Mouse (Mus musculus) limb, embryonic 10.5 days (tissue): Measurements from ENCODE around the gene Syap1. TPM values are rescaled to one million over a fixed set of nuclear protein-coding genes. Genes with fewer than 3 reads are reported as not detected.

Experiments used
- DNase-seq: peaks from one replicate; pipeline ENCODE4 v3.0.0-alpha.2; 2017; ENCODE audit warnings: low spot score
- H3K27ac ChIP-seq: fragments of 300-500 bp; sonication (generic); 2 replicates; pipeline ENCODE4 v1.5.1; 2016; ENCODE audit warnings: mild to moderate bottlenecking
- H3K27me3 ChIP-seq: fragments of 300-500 bp; sonication (generic); 2 replicates; pipeline ENCODE4 v1.6.1; 2016; ENCODE audit warnings: low read depth, mild to moderate bottlenecking; ENCODE audit not compliant: poor library complexity, severe bottlenecking
- H3K36me3 ChIP-seq: fragments of 300-500 bp; sonication (generic); 2 replicates; pipeline ENCODE4 v1.6.1; 2016; ENCODE audit warnings: mild to moderate bottlenecking, moderate library complexity
- H3K4me1 ChIP-seq: fragments of 300-500 bp; sonication (generic); 2 replicates; pipeline ENCODE4 v1.6.1; 2016
- H3K4me3 ChIP-seq: fragments of 300-500 bp; sonication (generic); 2 replicates; pipeline ENCODE4 v1.5.1; 2016; ENCODE audit warnings: mild to moderate bottlenecking, moderate library complexity
- H3K9me3 ChIP-seq: fragments of 300-500 bp; sonication (generic); replicated peaks from 2 replicates; pipeline ENCODE4 v1.6.1; 2016; ENCODE audit warnings: mild to moderate bottlenecking
- WGBS: fragments of 180-500 bp; shearing (Covaris S2); methylation state at CpG from one replicate; pipeline ENCODE4 v1.1.7; 2016; 5-methylcytosine and 5-hydroxymethylcytosine counted together
- microRNA counts: library from miRNA; unstranded; fragments of <30 nt; microRNA quantifications from one replicate; lab custom pipeline; 2017
- microRNA-seq: library from miRNA; unstranded; fragments of <30 nt; microRNA quantifications from one replicate; pipeline ENCODE4, GENCODE M21; 2017
- polyA plus RNA-seq: library from polyadenylated mRNA; unstranded; fragments of >200 nt; fragmentation: Nextera tagmentation; extraction: Ambion mirVana; gene quantifications from 2 replicates; pipeline ENCODE4 v1.2.1, GENCODE M21; 2016

Gene Syap1
- polyA plus RNA-seq, 1 experiment from 2014 or later: 32.3 TPM

DNA sequence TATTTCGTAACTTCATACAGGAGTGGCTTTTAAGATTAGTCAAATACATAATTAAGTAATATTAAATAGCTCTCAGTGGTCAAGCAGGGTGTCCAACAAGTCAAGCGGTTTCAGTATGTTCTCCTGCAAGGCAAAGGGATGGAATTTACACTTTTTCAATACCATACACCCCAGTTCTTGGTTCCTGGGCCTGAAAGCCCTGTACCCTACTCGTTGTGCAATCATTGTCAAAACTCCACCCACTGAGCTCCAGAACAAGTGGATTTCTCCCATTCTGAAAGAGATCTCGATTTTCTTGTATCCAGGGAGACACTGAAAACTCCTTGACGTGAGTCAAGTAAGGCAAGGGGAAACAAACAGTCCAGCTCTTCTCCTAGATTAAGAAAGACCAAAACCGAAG lies 60.2 kb downstream of the Syap1 start:
- H3K4me3 ChIP-seq: peak overlapping the region; percentile 64
- peaks cover 57% of the 10 kb centered on the region for H3K27me3 ChIP-seq
- no peaks in the 10 kb centered on the region for H3K9me3 ChIP-seq
- 52% methylated on average over 6 of the region's 6 CpGs for WGBS
- H3K36me3 ChIP-seq: 0 out of 2 replicates have a peak, but pooled peaks cover 2% of the 10 kb centered on the region
- 0 out of 2 replicates have a peak, but pooled peaks cover 5% of the 10 kb centered on the region for H3K4me1 ChIP-seq
- H3K27ac ChIP-seq: no peak overlapping the region
- DNase-seq: no peak

MicroRNA genes within 50 kb of the gene (microRNA counts, 519-probe panel; counts per million panel counts)
- 684 counts per million, percentile 72 among the panel's probes with 10 or more counts for microRNA mmu-miR-3473 (lab: Ali Mortazavi, UCI)

Small RNA genes lying within 50 kb of the gene (microRNA-seq; reads per million reads assigned to microRNA genes)
- gene Mir3473a: not detected

Other genes with a start within 250 kb of the Syap1 start
- 0.15 and 0.33 TPM in 2 replicates for gene Reps2, start 244.8 kb downstream of the Syap1 start, polyA plus RNA-seq
- gene Rbbp7, start 128.0 kb downstream of the Syap1 start, polyA plus RNA-seq: 417 and 443 TPM in 2 replicates
- 16.0 and 16.1 TPM in 2 replicates for gene Txlng, start 59.0 kb downstream of the Syap1 start, polyA plus RNA-seq
- gene Ctps2, start 12.8 kb upstream of the Syap1 start, polyA plus RNA-seq: 62.9 and 98.4 TPM in 2 replicates
- gene S100g, start 76.2 kb upstream of the Syap1 start, polyA plus RNA-seq: 0.56 TPM in 1 of 2 replicates, not detected in the other